Mouse (Mus musculus): ENCODE measurements around the gene Gm28308. TPM values are rescaled to one million over a fixed set of nuclear protein-coding genes. Genes with fewer than 3 reads are reported as not detected.

Gene Gm28308
- polyA plus RNA-seq, 1 experiment from 2014 or later = not detected

DNA sequence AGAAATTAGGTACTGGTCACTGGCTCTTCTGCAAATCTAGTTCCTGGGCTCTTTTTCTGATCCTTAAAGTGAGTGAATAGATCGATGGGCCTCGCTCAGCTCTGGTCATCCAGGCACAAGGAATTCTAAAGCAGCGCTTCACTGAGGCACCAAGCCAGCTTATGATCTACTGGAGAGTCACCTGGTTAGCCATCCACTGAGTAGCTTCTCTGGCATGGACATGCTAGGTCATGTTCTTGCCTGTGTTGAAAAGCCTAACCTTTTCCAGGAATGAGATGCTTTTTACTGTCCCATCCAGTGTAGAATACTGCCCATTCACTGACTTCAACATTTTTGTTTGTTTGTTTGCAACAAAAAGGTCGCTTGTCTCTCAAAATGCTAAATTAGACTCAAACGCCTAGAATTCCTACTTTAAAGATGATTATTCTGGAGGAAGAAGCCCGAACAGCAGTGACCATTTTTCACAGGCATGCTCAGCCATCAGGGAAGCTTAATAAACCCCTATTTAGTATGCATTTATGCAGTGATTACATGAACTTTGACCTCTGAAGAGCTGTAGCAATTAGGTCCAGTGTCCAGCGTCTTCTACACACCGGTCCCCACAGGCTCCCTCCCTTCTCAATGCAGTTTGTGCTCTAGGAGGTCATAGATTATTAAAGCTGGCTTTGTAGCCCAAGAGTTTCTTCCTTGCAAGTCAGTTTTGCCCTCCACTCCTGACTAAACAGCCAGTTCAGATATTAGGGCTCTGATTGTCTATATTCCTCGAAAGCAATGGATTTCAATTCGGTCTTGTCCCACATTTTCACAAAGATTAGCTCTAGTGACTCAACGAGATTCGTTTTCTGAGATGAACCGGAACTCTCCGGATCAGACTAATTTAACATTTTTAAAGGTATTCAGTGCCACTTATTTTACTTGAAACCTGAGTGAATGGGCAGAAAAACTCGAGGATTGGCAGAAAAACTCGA, 60.6 kb downstream of the Gm28308 start:
- H3K4me2 ChIP-seq (replicated peaks) = no peak overlapping the region
- peaks cover 94% of the 10 kb centered on the region for H3K27me3 ChIP-seq
- no peak overlapping the region for H3K9ac ChIP-seq
- no peaks in the 10 kb centered on the region for H3K9me3 ChIP-seq (replicated peaks)
- 9% methylated on average over 16 of the region's 16 CpGs for WGBS
- H3K4me1 ChIP-seq = no peaks in the 10 kb centered on the region
- no peaks in the 10 kb centered on the region for H3K36me3 ChIP-seq
- no peak overlapping the region for H3K27ac ChIP-seq (replicated peaks)
- H3K4me3 ChIP-seq (replicated peaks) = no peak overlapping the region
- ATAC-seq (ENCODE audit: insufficient number of reproducible peaks, low FRiP score, low TSS enrichment, low read depth) = no peak

- 13% methylated on average over 4 of the region's 4 CpGs for WGBS
- no peak overlapping the region for H3K9ac ChIP-seq
- no peaks in the 10 kb centered on the region for H3K9me3 ChIP-seq (replicated peaks)
- no peak overlapping the region for H3K4me3 ChIP-seq (replicated peaks)
- ATAC-seq (ENCODE audit: insufficient number of reproducible peaks, low FRiP score, low TSS enrichment, low read depth) = no peak
- H3K27ac ChIP-seq (replicated peaks) = no peak overlapping the region
- H3K4me2 ChIP-seq (replicated peaks) = no peak overlapping the region
- no peaks in the 10 kb centered on the region for H3K36me3 ChIP-seq
- no peaks in the 10 kb centered on the region for H3K4me1 ChIP-seq
- peaks cover 94% of the 10 kb centered on the region for H3K27me3 ChIP-seq
Measured at GRCm38 (mm10) chr6:52151571-52151970, 61.6 kb downstream of the Gm28308 start.

DNA sequence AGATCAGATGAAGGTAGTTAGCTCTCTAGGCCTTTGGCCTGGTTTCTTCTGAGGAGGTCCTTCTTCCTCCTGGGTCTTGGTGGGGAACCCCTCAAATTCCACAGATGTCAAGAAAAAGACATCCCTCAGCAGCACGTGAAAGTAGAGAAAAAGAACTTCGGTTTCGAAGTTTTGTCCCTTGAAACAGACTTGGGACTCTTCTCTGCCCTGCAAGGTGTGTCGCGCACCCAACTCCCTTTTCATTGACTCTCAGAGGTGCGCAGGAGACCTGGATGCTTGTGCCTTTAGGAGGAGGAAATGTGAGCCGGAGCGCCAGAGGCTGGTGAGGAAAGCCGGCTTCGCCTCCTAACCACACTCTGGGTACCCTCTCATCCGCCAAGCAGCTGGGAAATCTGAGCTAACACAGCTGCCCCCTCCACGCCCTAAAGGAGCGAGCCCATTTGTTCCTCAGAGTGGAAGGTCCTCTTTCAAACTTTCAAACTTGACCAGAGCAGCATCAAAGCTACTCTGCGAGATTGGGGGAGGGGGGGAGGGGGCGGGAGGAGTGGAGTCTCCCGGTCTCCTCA, 62.7 kb downstream of the Gm28308 start:
- Histone ChIP-seq H3K9ac (no peak overlapping the region), H3K9me3 (replicated peaks) (no peaks in the 10 kb centered on the region), H3K27me3 (peaks cover 88% of the 10 kb centered on the region), H3K36me3 (no peaks in the 10 kb centered on the region), H3K4me3 (replicated peaks) (no peak overlapping the region), H3K27ac (replicated peaks) (no peak overlapping the region), H3K4me1 (no peaks in the 10 kb centered on the region), H3K4me2 (replicated peaks) (no peak overlapping the region)
- no peak for ATAC-seq (ENCODE audit: insufficient number of reproducible peaks, low FRiP score, low TSS enrichment, low read depth)
- 5% methylated on average over 16 of the region's 16 CpGs for WGBS

DNA sequence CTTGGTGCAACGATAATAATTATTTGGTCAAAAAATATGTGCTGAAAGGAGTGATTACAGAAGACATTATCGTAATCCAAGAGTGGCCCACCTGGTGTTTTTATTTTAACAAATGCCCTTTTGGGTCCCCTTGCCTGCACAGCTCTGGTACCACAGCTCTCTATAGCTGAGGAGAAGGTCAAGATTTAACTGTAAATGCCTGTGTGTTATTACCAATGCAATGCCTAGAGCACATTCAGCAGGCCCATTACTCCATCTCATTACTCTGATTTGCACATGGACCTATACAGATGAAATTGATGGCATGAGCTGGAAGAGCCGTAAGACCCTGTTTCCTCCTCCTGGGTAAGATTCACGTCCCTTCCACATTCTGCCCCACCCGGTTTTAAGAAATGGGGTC, 74.0 kb downstream of the Gm28308 start:
- Histone ChIP-seq H3K4me2 (replicated peaks) (no peak overlapping the region), H3K36me3 (no peaks in the 10 kb centered on the region), H3K9me3 (replicated peaks) (no peaks in the 10 kb centered on the region), H3K9ac (no peak overlapping the region), H3K4me1 (no peaks in the 10 kb centered on the region), H3K27ac (replicated peaks) (no peak overlapping the region), H3K4me3 (replicated peaks) (no peak overlapping the region), H3K27me3 (no peaks in the 10 kb centered on the region)
- no peak for ATAC-seq (ENCODE audit: insufficient number of reproducible peaks, low FRiP score, low TSS enrichment, low read depth)
- WGBS = 81% methylated on average over 5 of the region's 5 CpGs

GRCm38 (mm10) chr6:52138576-52138975, 74.6 kb downstream of the Gm28308 start:
- H3K36me3 ChIP-seq = no peaks in the 10 kb centered on the region
- H3K4me3 ChIP-seq (replicated peaks) = no peak overlapping the region
- ATAC-seq (ENCODE audit: insufficient number of reproducible peaks, low FRiP score, low TSS enrichment, low read depth) = no peak
- no peaks in the 10 kb centered on the region for H3K27me3 ChIP-seq
- WGBS = 72% methylated on average over 10 of the region's 10 CpGs
- no peaks in the 10 kb centered on the region for H3K4me1 ChIP-seq
- no peaks in the 10 kb centered on the region for H3K9me3 ChIP-seq (replicated peaks)
- no peak overlapping the region for H3K4me2 ChIP-seq (replicated peaks)
- no peak overlapping the region for H3K27ac ChIP-seq (replicated peaks)
- H3K9ac ChIP-seq = no peak overlapping the region

- no peaks in the 10 kb centered on the region for H3K36me3 ChIP-seq
- no peak overlapping the region for H3K27ac ChIP-seq (replicated peaks)
- H3K27me3 ChIP-seq = no peaks in the 10 kb centered on the region
- no peak overlapping the region for H3K4me2 ChIP-seq (replicated peaks)
- H3K4me1 ChIP-seq = no peaks in the 10 kb centered on the region
- no peak overlapping the region for H3K4me3 ChIP-seq (replicated peaks)
- no peak for ATAC-seq (ENCODE audit: insufficient number of reproducible peaks, low FRiP score, low TSS enrichment, low read depth)
- H3K9ac ChIP-seq = no peak overlapping the region
- 68% methylated on average over 9 of the region's 9 CpGs for WGBS
- no peaks in the 10 kb centered on the region for H3K9me3 ChIP-seq (replicated peaks)
Measured at GRCm38 (mm10) chr6:52137841-52138535, 75.2 kb downstream of the Gm28308 start.

GRCm38 (mm10) chr6:52123673-52124072, 89.5 kb downstream of the Gm28308 start:
- H3K9me3 ChIP-seq (replicated peaks) = no peaks in the 10 kb centered on the region; the same call in 1 of the 2 replicates
- no peak overlapping the region for H3K4me2 ChIP-seq (replicated peaks)
- no peaks in the 10 kb centered on the region for H3K27me3 ChIP-seq
- ATAC-seq (ENCODE audit: insufficient number of reproducible peaks, low FRiP score, low TSS enrichment, low read depth) = no peak
- H3K9ac ChIP-seq = no peak overlapping the region
- no peaks in the 10 kb centered on the region for H3K4me1 ChIP-seq
- 73% methylated on average over 4 of the region's 4 CpGs for WGBS
- no peak overlapping the region for H3K27ac ChIP-seq (replicated peaks)
- H3K4me3 ChIP-seq (replicated peaks) = no peak overlapping the region
- no peaks in the 10 kb centered on the region for H3K36me3 ChIP-seq

GRCm38 (mm10) chr6:52121173-52121572, 92.0 kb downstream of the Gm28308 start:
- 44% methylated on average over 3 of the region's 3 CpGs for WGBS
- Histone ChIP-seq H3K27me3 (no peaks in the 10 kb centered on the region), H3K4me2 (replicated peaks) (no peak overlapping the region), H3K4me1 (no peaks in the 10 kb centered on the region), H3K9ac (no peak overlapping the region), H3K9me3 (replicated peaks) (no peaks in the 10 kb centered on the region), H3K4me3 (replicated peaks) (no peak overlapping the region), H3K27ac (replicated peaks) (no peak overlapping the region), H3K36me3 (no peaks in the 10 kb centered on the region)
- ATAC-seq (ENCODE audit: insufficient number of reproducible peaks, low FRiP score, low TSS enrichment, low read depth) = no peak

DNA sequence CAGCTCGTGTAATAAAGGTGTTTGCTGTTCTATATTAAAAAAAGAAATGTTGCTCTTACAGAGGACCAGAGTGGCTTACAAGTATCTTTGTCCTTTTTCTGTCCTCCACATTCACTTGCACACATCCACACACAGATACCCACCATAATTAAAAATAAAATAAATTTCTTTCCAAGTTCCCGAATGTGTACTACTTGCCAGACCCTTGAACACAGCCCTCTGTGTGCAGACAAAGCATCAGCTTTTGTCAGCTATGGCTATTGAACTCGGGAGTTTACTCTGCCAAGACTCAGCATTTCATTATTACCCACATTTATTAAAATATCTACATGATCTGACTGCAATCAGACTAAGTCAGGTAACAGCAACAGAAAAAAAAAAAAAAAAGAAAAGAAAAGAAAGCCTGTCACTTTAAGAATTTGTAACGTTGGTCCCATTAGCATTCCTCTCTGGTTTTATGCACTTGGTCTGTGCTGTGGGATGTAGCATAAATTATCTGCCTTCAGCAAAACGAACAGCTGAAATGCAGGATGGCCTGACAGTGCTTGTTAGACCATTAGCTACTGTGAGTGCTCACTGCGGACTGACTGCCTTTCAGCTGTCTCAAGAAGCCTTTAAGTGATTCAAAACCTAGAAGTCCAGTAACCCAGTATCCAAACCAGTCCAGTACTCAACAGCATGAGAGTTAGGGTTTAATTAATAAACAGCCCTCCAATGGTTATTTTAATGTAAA, 94.1 kb downstream of the Gm28308 start:
- Histone ChIP-seq H3K27ac (replicated peaks) (no peak overlapping the region), H3K9ac (no peak overlapping the region), H3K4me1 (peaks cover 4% of the 10 kb centered on the region; the same call in 1 of the 2 replicates), H3K4me2 (replicated peaks) (no peak overlapping the region), H3K9me3 (replicated peaks) (no peaks in the 10 kb centered on the region), H3K4me3 (replicated peaks) (no peak overlapping the region), H3K36me3 (no peaks in the 10 kb centered on the region), H3K27me3 (no peaks in the 10 kb centered on the region)
- 30% methylated on average over 6 of the region's 6 CpGs for WGBS
- no peak for ATAC-seq (ENCODE audit: insufficient number of reproducible peaks, low FRiP score, low TSS enrichment, low read depth)

- H3K4me3 ChIP-seq (replicated peaks) = no peak overlapping the region
- no peaks in the 10 kb centered on the region for H3K27me3 ChIP-seq
- H3K27ac ChIP-seq (replicated peaks) = no peak overlapping the region
- no peak overlapping the region for H3K9ac ChIP-seq
- no peaks in the 10 kb centered on the region for H3K9me3 ChIP-seq (replicated peaks)
- WGBS = 15% methylated on average over 5 of the region's 5 CpGs
- no peak overlapping the region for H3K4me2 ChIP-seq (replicated peaks)
- H3K4me1 ChIP-seq = peaks cover 4% of the 10 kb centered on the region; the same call in 1 of the 2 replicates
- ATAC-seq (ENCODE audit: insufficient number of reproducible peaks, low FRiP score, low TSS enrichment, low read depth) = no peak
- no peaks in the 10 kb centered on the region for H3K36me3 ChIP-seq
Measured at GRCm38 (mm10) chr6:52115899-52116298, 97.2 kb downstream of the Gm28308 start.
